Mouse (Mus musculus) retina, postnatal 1 day (tissue): ENCODE results near the gene Gm20824.
"Not testable (repeated sequence)": the region's sequence is repeated elsewhere in the genome, so short reads cannot be mapped to it uniquely, and the experiment has no call there.

ENCODE experiments used
- DNase-seq: peaks from one replicate; pipeline ENCODE4 v3.0.0-alpha.2; 2012

The Gm20824 gene

DNA sequence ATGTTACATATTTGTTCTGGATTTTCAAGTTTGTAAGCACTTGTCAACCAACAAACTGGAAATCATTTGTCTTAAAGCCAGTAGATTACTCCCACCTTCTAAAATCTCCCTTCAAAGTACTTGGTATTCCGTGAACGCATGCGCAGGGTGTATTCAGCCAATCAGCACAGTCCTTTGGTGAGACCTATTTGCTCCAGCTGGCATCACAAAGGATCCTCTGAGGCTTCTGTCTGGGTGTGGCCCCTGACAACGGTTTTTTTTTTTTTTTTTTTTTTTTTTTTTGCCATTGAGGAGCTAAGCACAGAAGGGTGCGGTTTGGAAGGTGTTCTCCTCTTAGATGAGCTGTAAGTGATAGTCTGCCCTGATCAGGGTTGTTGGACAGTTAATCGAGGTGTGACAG is at the start of gene Gm20824:
TSS of gene Gm20824 (plus strand) at position 301 of the 400 bp plus-strand sequence.
- not testable (repeated sequence) for DNase-seq
